Mouse (Mus musculus) c-Kit-positive CD71-positive TER-119-negative erythroid progenitor cells, embryonic 14.5 days (primary cell): Measurements from ENCODE around the gene H2-T22.

Experiments
- DNase-seq: peaks from one replicate; pipeline ENCODE4 v3.0.0-alpha.2; 2013; ENCODE audit warnings: low read depth

Gene H2-T22

GRCm38 (mm10) chr17:35998545-35999305, 43.8 kb downstream of the H2-T22 start:
- DNase-seq = no peak

GRCm38 (mm10) chr17:35997713-35998510, 44.6 kb downstream of the H2-T22 start:
- no peak for DNase-seq

GRCm38 (mm10) chr17:35996949-35997348, 45.6 kb downstream of the H2-T22 start:
- DNase-seq = peak; percentile 99

- DNase-seq = no peak
Measured at GRCm38 (mm10) chr17:35994879-35995240, 47.7 kb downstream of the H2-T22 start.

DNA sequence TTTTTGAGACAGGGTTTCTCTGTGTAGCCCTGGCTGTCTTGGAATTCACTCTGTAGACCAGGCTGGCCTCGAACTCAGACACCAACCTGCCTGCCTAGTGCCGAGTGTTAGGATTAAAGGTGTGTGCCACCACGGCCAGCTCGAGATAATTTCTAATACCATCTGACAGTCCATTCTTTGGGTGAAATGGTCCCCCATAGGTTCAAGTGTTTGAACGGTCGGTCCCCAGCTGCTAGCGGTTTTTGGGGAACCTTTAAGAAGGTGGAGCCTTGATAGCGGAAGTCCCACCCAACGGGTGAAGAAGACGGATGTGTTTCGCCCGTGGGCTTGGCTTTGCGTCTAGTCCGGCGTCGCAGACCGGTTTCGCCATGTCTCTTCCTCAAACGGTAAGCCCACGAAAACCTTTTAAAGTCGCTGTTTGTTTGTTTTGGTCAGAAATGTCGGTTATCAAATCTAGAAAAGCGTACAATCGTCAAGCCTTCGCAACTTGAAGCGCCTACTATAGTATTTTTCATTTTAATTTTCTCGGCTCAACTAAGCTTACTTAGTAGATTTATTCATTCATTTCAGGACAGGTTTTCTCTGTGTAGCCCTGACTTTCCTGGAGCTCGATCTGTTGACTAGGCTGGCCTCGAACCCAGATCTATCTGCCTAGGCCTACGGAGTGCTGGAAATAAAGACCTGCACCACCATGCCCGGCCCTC, 48.2 kb downstream of the H2-T22 start:
- DNase-seq = peak; percentile 79

DNA sequence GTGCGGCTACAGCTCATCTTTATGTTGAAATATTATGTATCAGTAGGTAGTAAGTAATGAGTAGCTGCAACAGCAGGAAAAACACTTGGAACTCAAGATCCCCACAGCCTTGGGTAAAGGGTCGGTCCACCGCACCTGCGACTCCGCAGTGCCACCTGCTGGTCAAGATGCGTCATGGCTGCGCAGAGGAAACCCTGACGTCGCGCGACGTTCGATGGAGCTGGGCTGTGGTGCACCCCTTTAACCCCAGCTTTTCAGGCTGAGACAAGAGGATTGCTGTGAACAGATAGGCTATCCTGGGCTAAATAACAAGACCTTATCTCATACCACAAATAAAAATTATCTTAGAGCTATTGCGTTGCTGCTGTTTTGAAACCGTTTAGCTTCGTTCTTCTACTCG, 48.9 kb downstream of the H2-T22 start:
- DNase-seq = no peak

DNA sequence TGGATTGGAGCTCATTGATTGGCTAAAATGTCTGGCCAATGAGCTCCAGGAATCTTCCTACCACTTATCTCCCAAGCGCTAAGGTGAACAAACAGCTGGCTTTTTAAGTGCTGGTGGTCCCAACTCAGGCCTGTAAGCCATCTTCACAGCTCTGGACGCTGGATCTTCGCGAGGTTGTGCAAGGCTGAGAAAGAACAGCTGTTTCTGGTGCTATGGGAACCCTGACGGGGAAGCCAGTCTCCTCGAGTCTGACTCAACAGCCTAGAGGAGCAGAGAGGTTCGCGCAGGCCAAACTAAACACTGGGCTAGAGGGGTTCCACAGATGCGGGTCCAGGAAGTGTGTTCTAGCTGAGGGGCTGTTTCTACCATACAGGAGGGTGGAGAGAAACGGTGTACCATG, 50.8 kb downstream of the H2-T22 start:
- DNase-seq = no peak
